Mouse (Mus musculus) neural tube, postnatal 0 days (tissue): ENCODE results near the gene Eef2k. TPM values are rescaled to one million over a fixed set of nuclear protein-coding genes. Genes with fewer than 3 reads are reported as not detected.

Experiments
- polyA plus RNA-seq: library from polyadenylated mRNA; unstranded; fragments of >200 nt; fragmentation: Nextera tagmentation; extraction: Ambion mirVana; gene quantifications from 2 replicates; pipeline ENCODE4 v1.2.1, GENCODE M21; 2015

The Eef2k gene
- polyA plus RNA-seq, result 25.6 and 26.8 TPM in 2 replicates

GRCm38 (mm10) chr7:120842345-120843036 is at the start of gene Eef2k:
Eef2k (plus strand) TSS chr7:120842831.

GRCm38 (mm10) chr7:120811834-120812415 is 30.7 kb upstream of the Eef2k start, which contains the start of gene Gm5737:
Gm5737 (plus strand) TSS chr7:120812365.

GRCm38 (mm10) chr7:120917592-120918461 is 75.2 kb downstream of the Eef2k start, which contains the start of gene Polr3e:
Polr3e (plus strand) TSS chr7:120917744.

Other genes with a start within 250 kb of the Eef2k start
- 256 and 268 TPM in 2 replicates for gene Uqcrc2, start 207.7 kb upstream of the Eef2k start, polyA plus RNA-seq
- 0.44 and 0.55 TPM in 2 replicates for gene Pdzd9, start 172.5 kb upstream of the Eef2k start, polyA plus RNA-seq
- gene Mosmo, start 165.2 kb upstream of the Eef2k start, polyA plus RNA-seq, result 13.4 and 14.5 TPM in 2 replicates
- 0.98 and 1.6 TPM in 2 replicates for gene Vwa3a, start 103.5 kb upstream of the Eef2k start, polyA plus RNA-seq
- gene Gm5737, start 30.5 kb upstream of the Eef2k start, polyA plus RNA-seq, result 0.18 and 0.31 TPM in 2 replicates
- gene Polr3e, start 74.9 kb downstream of the Eef2k start, polyA plus RNA-seq, result 17.5 and 19.6 TPM in 2 replicates
- gene Cdr2, start 139.5 kb downstream of the Eef2k start, polyA plus RNA-seq, result 11.8 and 13.2 TPM in 2 replicates
- not detected in 2 replicates for gene Mfsd13b, start 139.7 kb downstream of the Eef2k start, polyA plus RNA-seq
- 147 and 152 TPM in 2 replicates for gene Mettl9, start 191.6 kb downstream of the Eef2k start, polyA plus RNA-seq
- 1.3 and 1.5 TPM in 2 replicates for gene Igsf6, start 231.7 kb downstream of the Eef2k start, polyA plus RNA-seq
- 0.21 and 0.34 TPM in 2 replicates for gene Otoa, start 238.8 kb downstream of the Eef2k start, polyA plus RNA-seq